ENCODE assay signal across 37 mouse cellular contexts in genomic region chr17:48389442-48389841, GRCm38 (mm10). TPM values are rescaled to one million over a fixed set of nuclear protein-coding genes. Genes with fewer than 3 reads are reported as not detected.
"Had no signal": no experiment of that assay in that cellular context is flagged by ENCODE, and none has a peak within 500 bp of the region (broad histone marks: within the 10 kb centered on the region; RNA-seq: fewer than 3 reads in every experiment).

No protein-coding gene starts in this region.

- H3K9ac ChIP-seq: limb, embryonic 12.5 days; limb, embryonic 13.5 days; limb, embryonic 15.5 days; liver, embryonic 12.5 days; liver, embryonic 13.5 days; liver, embryonic 14.5 days; liver, embryonic 15.5 days; liver, postnatal 0 days; lung, embryonic 14.5 days; lung, embryonic 15.5 days; midbrain, embryonic 12.5 days; midbrain, embryonic 13.5 days; midbrain, embryonic 15.5 days; neural tube, embryonic 12.5 days had no signal

- H3K4me3 ChIP-seq: limb, embryonic 10.5 days; limb, embryonic 12.5 days; limb, embryonic 13.5 days; limb, embryonic 15.5 days; liver, embryonic 12.5 days; liver, embryonic 13.5 days; liver, embryonic 15.5 days; lung, embryonic 15.5 days; megakaryocyte, embryonic 14.5 days; midbrain, embryonic 10.5 days; midbrain, embryonic 12.5 days; midbrain, embryonic 13.5 days; midbrain, embryonic 15.5 days; myocyte; neural tube, embryonic 12.5 days had no signal

- H3K4me1 ChIP-seq: limb, embryonic 10.5 days; limb, embryonic 12.5 days; limb, embryonic 13.5 days; limb, embryonic 15.5 days; lung, embryonic 15.5 days; midbrain, embryonic 10.5 days; midbrain, embryonic 12.5 days; midbrain, embryonic 13.5 days; midbrain, embryonic 15.5 days; neural tube, embryonic 12.5 days had no signal

- ATAC-seq: liver, embryonic 12.5 days; liver, postnatal 0 days; lung, postnatal 0 days; midbrain, embryonic 13.5 days; midbrain, embryonic 15.5 days; midbrain, embryonic 16.5 days had no signal

- H3K9me3 ChIP-seq: limb, embryonic 10.5 days; limb, embryonic 12.5 days; limb, embryonic 13.5 days; limb, embryonic 15.5 days; liver, embryonic 12.5 days; liver, embryonic 13.5 days; liver, embryonic 15.5 days; lung, embryonic 15.5 days; megakaryocyte, embryonic 14.5 days; midbrain, embryonic 10.5 days; midbrain, embryonic 12.5 days; midbrain, embryonic 13.5 days; midbrain, embryonic 15.5 days; neural tube, embryonic 12.5 days had no signal

- H3K27me3 ChIP-seq: limb, embryonic 12.5 days; limb, embryonic 13.5 days; limb, embryonic 15.5 days; liver, embryonic 12.5 days; liver, embryonic 13.5 days; liver, embryonic 15.5 days; lung, embryonic 15.5 days; megakaryocyte, embryonic 14.5 days; midbrain, embryonic 12.5 days; midbrain, embryonic 13.5 days; midbrain, embryonic 15.5 days; neural tube, embryonic 12.5 days had no signal

- H3K27ac ChIP-seq: limb, embryonic 10.5 days; limb, embryonic 12.5 days; limb, embryonic 13.5 days; limb, embryonic 15.5 days; liver, embryonic 12.5 days; liver, embryonic 13.5 days; liver, embryonic 14.5 days; liver, embryonic 15.5 days; lung, embryonic 15.5 days; macrophage; midbrain, embryonic 10.5 days; midbrain, embryonic 12.5 days; midbrain, embryonic 13.5 days; midbrain, embryonic 15.5 days; neural tube, embryonic 12.5 days had no signal

- H3K4me2 ChIP-seq: limb, embryonic 12.5 days; limb, embryonic 13.5 days; limb, embryonic 15.5 days; liver, embryonic 11.5 days; liver, embryonic 12.5 days; liver, embryonic 13.5 days; liver, embryonic 15.5 days; lung, embryonic 14.5 days; lung, embryonic 15.5 days; midbrain, embryonic 11.5 days; midbrain, embryonic 12.5 days; midbrain, embryonic 13.5 days; midbrain, embryonic 15.5 days; neural tube, embryonic 12.5 days had no signal

- DNase-seq: left cerebral cortex, postnatal 4 days; liver; liver, embryonic 13.5 days; liver, postnatal 0 days; lung, adult 18-20 months; lung, adult 2 months; lung, embryonic 14.5 days; lung, postnatal 10 days; lung, postnatal 14 days; lung, postnatal 36 days; midbrain, embryonic 14.5 days had no signal

RNA-seq across cellular contexts. Expression of gene Treml1, which starts 29.7 kb away (rescaled TPM):
- total RNA-seq: left cerebral cortex, postnatal 25 days; left cerebral cortex, postnatal 4 days; liver, adult 2 months; monocyte, adult 5-6 weeks had no signal

RNA-seq across cellular contexts. Expression of gene Trem2, which starts 43.2 kb away (rescaled TPM):
- total RNA-seq: megakaryocyte-erythroid progenitor cell, adult 5-6 weeks had no signal

RNA-seq across cellular contexts. Expression of gene Apobec2, which starts 43.3 kb away (rescaled TPM):
- total RNA-seq: left cerebral cortex, postnatal 25 days; left cerebral cortex, postnatal 36 days; megakaryocyte progenitor cell, adult 5-6 weeks; megakaryocyte-erythroid progenitor cell, adult 5-6 weeks; monocyte, adult 5-6 weeks had no signal
- polyA plus RNA-seq: liver, adult 2 months; macrophage had no signal
